Mouse (Mus musculus): ENCODE results near the gene Cd320.

GRCm38 (mm10) chr17:33808192-33808591, 34.7 kb upstream of the Cd320 start:
- TF ChIP-seq ZKSCAN1 (IDR thresholded peaks at IDR 0.05; ENCODE audit: low read depth, low read length) = no peak
- no peak for TF ChIP-seq NELFE (IDR thresholded peaks at IDR 0.05; ENCODE audit: low read depth, low read length)

Measured in MEL (cell line).